Mouse (Mus musculus) embryonic facial prominence, embryonic 13.5 days (tissue): Measurements from ENCODE around the gene B230217C12Rik. TPM values are rescaled to one million over a fixed set of nuclear protein-coding genes. Genes with fewer than 3 reads are reported as not detected.

Experiments used
- ATAC-seq: fragments of 200-750 bp; cut with Nextera tagmentation; 2 replicates; pipeline ENCODE4 v1.8.0; 2017; ENCODE audit warnings: low read depth; ENCODE audit not compliant: insufficient number of reproducible peaks, insufficient read depth, low FRiP score, low TSS enrichment
- H3K27ac ChIP-seq: fragments of 300-500 bp; sonication (generic); 2 replicates; pipeline ENCODE4 v1.5.1; 2015; ENCODE audit warnings: moderate library complexity, mild to moderate bottlenecking, inconsistent platforms
- H3K27me3 ChIP-seq: fragments of 300-500 bp; sonication (generic); 2 replicates; pipeline ENCODE4 v1.6.1; 2015; ENCODE audit warnings: mild to moderate bottlenecking, inconsistent platforms
- H3K36me3 ChIP-seq: fragments of 300-500 bp; sonication (generic); 2 replicates; pipeline ENCODE4 v1.6.1; 2015; ENCODE audit warnings: mild to moderate bottlenecking, inconsistent platforms
- H3K4me1 ChIP-seq: fragments of 300-500 bp; sonication (generic); 2 replicates; pipeline ENCODE4 v1.6.1; 2015; ENCODE audit warnings: inconsistent platforms
- H3K4me2 ChIP-seq: fragments of 300-500 bp; sonication (generic); 2 replicates; pipeline ENCODE4 v1.6.1; 2015; ENCODE audit warnings: moderate library complexity, mild to moderate bottlenecking, inconsistent platforms
- H3K4me3 ChIP-seq: fragments of 300-500 bp; sonication (generic); 2 replicates; pipeline ENCODE4 v1.5.1; 2015; ENCODE audit warnings: mild to moderate bottlenecking, inconsistent platforms
- H3K9ac ChIP-seq: fragments of 300-500 bp; sonication (generic); 2 replicates; pipeline ENCODE4 v1.6.1; 2015; ENCODE audit warnings: mild to moderate bottlenecking, inconsistent platforms
- H3K9me3 ChIP-seq: fragments of 300-500 bp; sonication (generic); 2 replicates; pipeline ENCODE4 v1.6.1; 2016; ENCODE audit warnings: inconsistent platforms
- WGBS: fragments of 180-500 bp; shearing (Covaris S2); methylation state at CpG from one replicate; pipeline ENCODE4 v1.1.7; 2015; ENCODE audit warnings: mixed read lengths; 5-methylcytosine and 5-hydroxymethylcytosine counted together
- polyA plus RNA-seq: library from polyadenylated mRNA; unstranded; fragments of >200 nt; fragmentation: Nextera tagmentation; extraction: Ambion mirVana; gene quantifications from 2 replicates; pipeline ENCODE4 v1.2.1, GENCODE M21; 2015

Gene B230217C12Rik
- polyA plus RNA-seq, 1 experiment from 2014 or later, result 11.8 TPM

- ATAC-seq, result no peak
- no peak overlapping the region for H3K27ac ChIP-seq
- WGBS, result 85% methylated on average over 4 of the region's 4 CpGs
- no peak overlapping the region for H3K4me2 ChIP-seq
- H3K9me3 ChIP-seq, result no peaks in the 10 kb centered on the region
- H3K27me3 ChIP-seq, result no peaks in the 10 kb centered on the region
- no peak overlapping the region for H3K9ac ChIP-seq
- H3K36me3 ChIP-seq, result no peaks in the 10 kb centered on the region
- no peaks in the 10 kb centered on the region for H3K4me1 ChIP-seq
- H3K4me3 ChIP-seq, result no peak overlapping the region
These were observed 39.8 kb downstream of the B230217C12Rik start for GRCm38 (mm10) chr11:97880362-97880761.

GRCm38 (mm10) chr11:97883542-97883917 is 43.0 kb downstream of the B230217C12Rik start:
- peak overlapping the region; percentile 86 for H3K27ac ChIP-seq
- peak overlapping the region; percentile 64 for H3K4me2 ChIP-seq
- no peak for ATAC-seq
- H3K9me3 ChIP-seq, result no peaks in the 10 kb centered on the region
- no peaks in the 10 kb centered on the region for H3K27me3 ChIP-seq
- WGBS, result 4% methylated on average over 26 of the region's 26 CpGs
- no peaks in the 10 kb centered on the region for H3K36me3 ChIP-seq
- no peaks in the 10 kb centered on the region for H3K4me1 ChIP-seq
- peak overlapping the region; percentile 58 for H3K4me3 ChIP-seq
- H3K9ac ChIP-seq, result peak overlapping the region; percentile 64

GRCm38 (mm10) chr11:97883918-97884600 is 43.5 kb downstream of the B230217C12Rik start, which contains the start of gene Fbxo47:
Fbxo47 (minus strand) TSS chr11:97884154.
- WGBS, result under 1% methylated on average over 37 of the region's 37 CpGs
- H3K27ac ChIP-seq, result peak within 1 kb of the TSS; percentile 86

GRCm38 (mm10) chr11:97884601-97885185 is 44.1 kb downstream of the B230217C12Rik start:
- ATAC-seq, result no peak
- Histone ChIP-seq H3K4me1 (no peaks in the 10 kb centered on the region), H3K4me2 (peak overlapping the region; percentile 64), H3K9me3 (no peaks in the 10 kb centered on the region), H3K27ac (peak overlapping the region; percentile 86), H3K4me3 (peak overlapping the region; percentile 58), H3K36me3 (no peaks in the 10 kb centered on the region), H3K9ac (peak overlapping the region; percentile 63), H3K27me3 (no peaks in the 10 kb centered on the region)
- WGBS, result 27% methylated on average over 7 of the region's 7 CpGs

More at GRCm38 (mm10) chr11:97883918-97884600, 43.5 kb downstream of the B230217C12Rik start, which contains the start of gene Fbxo47:
- no peaks in the 10 kb centered on the region for H3K27me3 ChIP-seq
- H3K9me3 ChIP-seq, result no peaks in the 10 kb centered on the region
- peak within 1 kb of the TSS; percentile 64 for H3K4me2 ChIP-seq
- H3K36me3 ChIP-seq, result no peaks in the 10 kb centered on the region
- H3K9ac ChIP-seq, result peak within 1 kb of the TSS; percentile 64
- peak; percentile 94 for ATAC-seq
- no peaks in the 10 kb centered on the region for H3K4me1 ChIP-seq
- H3K4me3 ChIP-seq, result peak within 1 kb of the TSS; percentile 58

GRCm38 (mm10) chr11:97885296-97885915 is 44.8 kb downstream of the B230217C12Rik start:
- ATAC-seq, result no peak
- Histone ChIP-seq H3K36me3 (no peaks in the 10 kb centered on the region), H3K9me3 (no peaks in the 10 kb centered on the region), H3K27ac (no peak overlapping the region), H3K9ac (no peak overlapping the region), H3K4me1 (no peaks in the 10 kb centered on the region), H3K4me2 (no peak overlapping the region), H3K4me3 (peak overlapping the region; percentile 58; the same call in 1 of the 2 replicates), H3K27me3 (no peaks in the 10 kb centered on the region)
- 93% methylated on average over 2 of the region's 2 CpGs for WGBS

- H3K9ac ChIP-seq, result no peak overlapping the region
- H3K9me3 ChIP-seq, result peaks cover 3% of the 10 kb centered on the region; the same call in 1 of the 2 replicates
- H3K36me3 ChIP-seq, result no peaks in the 10 kb centered on the region
- H3K27me3 ChIP-seq, result no peaks in the 10 kb centered on the region
- H3K4me2 ChIP-seq, result no peak overlapping the region
- H3K27ac ChIP-seq, result no peak overlapping the region
- no peak for ATAC-seq
- no peak overlapping the region for H3K4me3 ChIP-seq
- 70% methylated on average over 5 of the region's 5 CpGs for WGBS
- no peaks in the 10 kb centered on the region for H3K4me1 ChIP-seq
These were observed 51.2 kb downstream of the B230217C12Rik start for GRCm38 (mm10) chr11:97891821-97892220.

Other genes starting within 250 kb of the B230217C12Rik start
- gene Epop, start 211.1 kb upstream of the B230217C12Rik start, polyA plus RNA-seq, result 4.3 and 7.2 TPM in 2 replicates
- gene Mllt6, start 177.4 kb upstream of the B230217C12Rik start, polyA plus RNA-seq, result 3.1 and 3.3 TPM in 2 replicates
- gene Cisd3, start 155.0 kb upstream of the B230217C12Rik start, polyA plus RNA-seq, result 12.5 and 13.4 TPM in 2 replicates
- gene Pcgf2, start 140.3 kb upstream of the B230217C12Rik start, polyA plus RNA-seq, result 17.2 and 20.9 TPM in 2 replicates
- gene Psmb3, start 137.4 kb upstream of the B230217C12Rik start, polyA plus RNA-seq, result 443 and 487 TPM in 2 replicates
- 2.3 and 3.1 TPM in 2 replicates for gene Pip4k2b, start 96.1 kb upstream of the B230217C12Rik start, polyA plus RNA-seq
- gene Cwc25, start 74.2 kb upstream of the B230217C12Rik start, polyA plus RNA-seq, result 22.5 and 23.3 TPM in 2 replicates
- gene 1700001P01Rik, start 64.9 kb upstream of the B230217C12Rik start, polyA plus RNA-seq, result 0.62 and 0.84 TPM in 2 replicates
- gene Rpl23, start 58.3 kb upstream of the B230217C12Rik start, polyA plus RNA-seq, result 596 and 632 TPM in 2 replicates
- 122 and 131 TPM in 2 replicates for gene Lasp1, start 41.8 kb upstream of the B230217C12Rik start, polyA plus RNA-seq
- gene Fbxo47, start 43.4 kb downstream of the B230217C12Rik start, polyA plus RNA-seq, result 0.66 and 0.84 TPM in 2 replicates
- gene Plxdc1, start 145.7 kb downstream of the B230217C12Rik start, polyA plus RNA-seq, result 0.18 and 0.34 TPM in 2 replicates
- gene Arl5c, start 155.4 kb downstream of the B230217C12Rik start, polyA plus RNA-seq, result 9.6 and 14.7 TPM in 2 replicates
- 16.6 and 17.3 TPM in 2 replicates for gene Cacnb1, start 182.3 kb downstream of the B230217C12Rik start, polyA plus RNA-seq
- 983 and 1,161 TPM in 2 replicates for gene Rpl19, start 185.9 kb downstream of the B230217C12Rik start, polyA plus RNA-seq
- 0.30 and 0.65 TPM in 2 replicates for gene Stac2, start 212.7 kb downstream of the B230217C12Rik start, polyA plus RNA-seq